In the genomic region with DNA sequence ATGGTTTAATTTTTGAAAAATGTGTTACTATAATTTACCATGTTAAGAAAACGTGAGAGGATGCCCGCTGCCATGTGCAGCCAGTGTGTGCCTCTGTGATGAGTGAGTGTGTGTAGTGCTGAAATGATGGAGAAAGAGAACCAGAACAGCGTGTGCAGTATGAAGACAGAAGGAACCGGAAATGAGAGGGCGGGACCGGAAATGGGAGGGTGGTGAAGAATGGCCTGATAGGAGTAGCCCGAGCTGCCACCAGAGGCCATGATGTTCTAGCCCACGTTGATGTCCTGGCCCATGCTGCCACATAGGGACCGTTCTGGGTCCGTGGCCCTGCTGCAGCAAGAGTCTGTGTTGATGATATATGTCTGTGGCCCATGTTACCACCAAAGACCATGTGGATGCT, we compare ENCODE assay signal across 24 mouse cellular contexts. TPM values are rescaled to one million over a fixed set of nuclear protein-coding genes. Genes with fewer than 3 reads are reported as not detected.
DNase-seq lines count a peak whose midpoint lies in the region; ATAC-seq and TF ChIP-seq lines count a peak whose summit lies in the region.
"Had no signal": no experiment of that assay in that cellular context is flagged by ENCODE, and none has a peak within 500 bp of the region (broad histone marks: within the 10 kb centered on the region; RNA-seq: fewer than 3 reads in every experiment).

No protein-coding gene starts in this region.

- DNase-seq in limb, embryonic 10.5 days (ENCODE audit: low spot score), result no peak
- DNase-seq in CH12.LX (ENCODE audit: extremely low read depth), result peak; percentile 9
- DNase-seq in R1 (ENCODE audit: low read depth, low spot score), result peak; percentile 77
- no peak for DNase-seq in embryo, embryonic 10.5 days (ENCODE audit: low spot score)
- DNase-seq in adrenal gland, adult 8-10 months, result no peak
- DNase-seq: adrenal gland, postnatal 14 days; B cell, adult 2 months; cerebellum, adult 11-12 months; cerebellum, adult 9-10 months; cerebellum, postnatal 25 days; gastrocnemius, postnatal 36 days; heart, postnatal 36 days had no signal

- dilution Hi-C loops in CH12.LX (cut with MboI; ENCODE audit: extremely low pct_ligation_motif_present, extremely low pct_unique_long_range_greater_than_20kb, low sequenced_read_pairs), result no loop called here

- H3K27ac ChIP-seq in limb, embryonic 12.5 days, result 0 out of 2 replicates have a peak overlapping the region, but pooled peaks have one; percentile 23
- H3K27ac ChIP-seq in limb, embryonic 10.5 days, result no peak overlapping the region
- no peak overlapping the region for H3K27ac ChIP-seq in CH12.LX (ENCODE audit: insufficient read depth, low read depth)
- H3K27ac ChIP-seq: forebrain, embryonic 15.5 days; hindbrain, embryonic 15.5 days had no signal

- peaks cover 38% of the 10 kb centered on the region for H3K4me1 ChIP-seq in limb, embryonic 12.5 days (replicated peaks)
- H3K4me1 ChIP-seq in limb, embryonic 10.5 days, result peaks cover 29% of the 10 kb centered on the region
- no peaks in the 10 kb centered on the region; a peak in 1 of 4 replicates for H3K4me1 ChIP-seq in CH12.LX (ENCODE audit: control insufficient read depth in 1 of 2, insufficient read depth in 2 of 2)
- H3K4me1 ChIP-seq: forebrain, embryonic 15.5 days had no signal

- TF ChIP-seq EP300 in CH12.LX (IDR thresholded peaks at IDR 0.05; ENCODE audit: low read length), result no peak

- 88% methylated on average over 10 of the region's 10 CpGs for WGBS in limb, embryonic 12.5 days
- 93% methylated on average over 10 of the region's 10 CpGs for WGBS in limb, embryonic 10.5 days

- no peaks in the 10 kb centered on the region for H3K27me3 ChIP-seq in limb, embryonic 12.5 days
- no peaks in the 10 kb centered on the region for H3K27me3 ChIP-seq in limb, embryonic 10.5 days (ENCODE audit: low read depth, poor library complexity, severe bottlenecking)
- no peaks in the 10 kb centered on the region for H3K27me3 ChIP-seq in CH12.LX (replicated peaks)
- H3K27me3 ChIP-seq: embryonic facial prominence, embryonic 12.5 days; forebrain, embryonic 15.5 days; heart, embryonic 13.5 days; hindbrain, embryonic 15.5 days; Patski had no signal

- no peak for TF ChIP-seq POLR2A in CH12.LX (IDR thresholded peaks at IDR 0.05; ENCODE audit: low read depth, low read length)

- H3K4me2 ChIP-seq in limb, embryonic 12.5 days, result no peak overlapping the region
- no peak overlapping the region for H3K4me2 ChIP-seq in CH12.LX (ENCODE audit: insufficient read depth, low read depth, poor library complexity, severe bottlenecking)
- H3K4me2 ChIP-seq: embryonic facial prominence, embryonic 12.5 days; forebrain, embryonic 15.5 days; hindbrain, embryonic 15.5 days had no signal

- no peak for ATAC-seq in limb, embryonic 12.5 days (ENCODE audit: insufficient number of reproducible peaks, insufficient read depth, low FRiP score, low TSS enrichment, low read depth)
- ATAC-seq: CD4-positive, CD25-positive, alpha-beta regulatory T cell, adult 4 months; forebrain, embryonic 15.5 days; Patski had no signal

- no peak for TF ChIP-seq RAD21 in CH12.LX (IDR thresholded peaks at IDR 0.05; ENCODE audit: low read depth, low read length)

- H3K36me3 ChIP-seq in limb, embryonic 12.5 days, result no peaks in the 10 kb centered on the region
- no peaks in the 10 kb centered on the region for H3K36me3 ChIP-seq in limb, embryonic 10.5 days
- H3K36me3 ChIP-seq in CH12.LX (replicated peaks in 1 of 2; ENCODE audit: control insufficient read depth in 1 of 2, insufficient read depth in 1 of 2, low read length in 1 of 2), result no peaks in the 10 kb centered on the region
- H3K36me3 ChIP-seq: embryonic facial prominence, embryonic 12.5 days; forebrain, embryonic 15.5 days; heart, embryonic 13.5 days; hindbrain, embryonic 15.5 days had no signal

- H3K4me3 ChIP-seq in limb, embryonic 12.5 days (replicated peaks), result no peak overlapping the region
- H3K4me3 ChIP-seq in limb, embryonic 10.5 days, result no peak overlapping the region
- no peak overlapping the region for H3K4me3 ChIP-seq in CH12.LX (replicated peaks in 1 of 3; ENCODE audit: low read depth in 2 of 3, low read length in 2 of 3, poor library complexity in 1 of 3)
- H3K4me3 ChIP-seq: embryonic facial prominence, embryonic 12.5 days; forebrain, embryonic 15.5 days; heart, embryonic 13.5 days; hindbrain, embryonic 15.5 days had no signal

- no peaks in the 10 kb centered on the region for H3K9me3 ChIP-seq in limb, embryonic 12.5 days
- no peaks in the 10 kb centered on the region; the same call in 1 of the 2 replicates for H3K9me3 ChIP-seq in limb, embryonic 10.5 days (replicated peaks)
- H3K9me3 ChIP-seq in CH12.LX (replicated peaks; ENCODE audit: low read length), result no peaks in the 10 kb centered on the region
- H3K9me3 ChIP-seq: embryonic facial prominence, embryonic 12.5 days; forebrain, embryonic 15.5 days; heart, embryonic 13.5 days; hindbrain, embryonic 15.5 days had no signal

- no peak for TF ChIP-seq CTCF in CH12.LX (conservative IDR thresholded peaks at IDR 0.05 in 1 of 2, IDR thresholded peaks at IDR 0.05 in 1 of 2; ENCODE audit: low read depth in 2 of 2, low read length in 2 of 2)

- no peaks in the 10 kb centered on the region for H3K79me2 ChIP-seq in CH12.LX (replicated peaks; ENCODE audit: control insufficient read depth, extremely low read depth, insufficient read depth, poor library complexity, severe bottlenecking)

- in situ Hi-C loops in CH12.LX (cut with MboI; ENCODE audit: low pct_ligation_motif_present, low pct_unique_long_range_greater_than_20kb, low sequenced_read_pairs), result no loop called here

- H3K9ac ChIP-seq in limb, embryonic 12.5 days (replicated peaks), result no peak overlapping the region
- H3K9ac ChIP-seq in CH12.LX (ENCODE audit: insufficient read depth, low read depth), result no peak overlapping the region
- H3K9ac ChIP-seq: embryonic facial prominence, embryonic 12.5 days; forebrain, embryonic 15.5 days; heart, embryonic 13.5 days; hindbrain, embryonic 15.5 days had no signal

TF ChIP-seq in CH12.LX, 34 proteins besides CTCF, POLR2A, EP300 and RAD21:
- TF ChIP-seq IRF4 (IDR thresholded peaks at IDR 0.05; ENCODE audit: low read depth, low read length) (no peak), USF1 (IDR thresholded peaks at IDR 0.05; ENCODE audit: low read depth, low read length) (no peak), CHD2 (IDR thresholded peaks at IDR 0.05; ENCODE audit: low read length) (no peak), MAZ (IDR thresholded peaks at IDR 0.05; ENCODE audit: low read depth, low read length) (no peak), E2F4 (IDR thresholded peaks at IDR 0.05; ENCODE audit: insufficient replicate concordance, low read depth, low read length) (no peak), PAX5 (IDR thresholded peaks at IDR 0.05; ENCODE audit: low read length) (no peak), UBTF (IDR thresholded peaks at IDR 0.05; ENCODE audit: low read depth, low read length) (no peak), JUND (conservative IDR thresholded peaks at IDR 0.05; ENCODE audit: low read depth, low read length) (no peak), TBP (conservative IDR thresholded peaks at IDR 0.05; ENCODE audit: low read depth, low read length) (no peak), JUN (IDR thresholded peaks at IDR 0.05; ENCODE audit: insufficient read depth, low read depth, low read length) (no peak), USF2 (conservative IDR thresholded peaks at IDR 0.05; ENCODE audit: low read depth, low read length) (no peak), GABPA (IDR thresholded peaks at IDR 0.05; ENCODE audit: insufficient replicate concordance, low read depth, low read length) (no peak), SMC3 (IDR thresholded peaks at IDR 0.05; ENCODE audit: low read depth, low read length) (no peak), ELF1 (IDR thresholded peaks at IDR 0.05; ENCODE audit: low read depth, low read length) (no peak), ZNF384 (IDR thresholded peaks at IDR 0.05; ENCODE audit: low read depth, low read length) (no peak), HCFC1 (IDR thresholded peaks at IDR 0.05; ENCODE audit: low read depth, low read length) (no peak), SIN3A (IDR thresholded peaks at IDR 0.05; ENCODE audit: low read length) (no peak), RCOR1 (conservative IDR thresholded peaks at IDR 0.05; ENCODE audit: low read depth, low read length) (no peak), ZC3H11A (IDR thresholded peaks at IDR 0.05; ENCODE audit: low read depth, low read length) (no peak)

RNA-seq across cellular contexts. Expression of gene Anapc15-ps, which starts 57.8 kb away (rescaled TPM):
- not detected in 2 replicates for polyA plus RNA-seq in limb, embryonic 12.5 days (2016; fragmentation: Nextera tagmentation; extraction: Ambion mirVana)
- polyA plus RNA-seq in limb, embryonic 10.5 days (2016; fragmentation: Nextera tagmentation; extraction: Ambion mirVana), result not detected in 2 replicates
- total RNA-seq in CH12.LX (2012; rRNA removed), result 0.63 TPM in 1 of 2 replicates, not detected in the other
- 2.8 and 5.3 TPM in 2 replicates for total RNA-seq in CH12.LX (2014; rRNA removed)
- polyA plus RNA-seq in CH12.LX (2012; ENCODE audit: insufficient read length, low read depth), result 1.1 TPM in 1 of 2 replicates, not detected in the other
- total RNA-seq in adrenal gland, adult 8-10 months (2022), result 1 to 10 TPM in 1 of 4 experiments, not detected in 3; 1.1 TPM
- total RNA-seq: adrenal gland, postnatal 14 days; gastrocnemius, adult 8-10 months; gastrocnemius, postnatal 36 days; heart, postnatal 36 days had no signal
- polyA plus RNA-seq: CD4-positive, CD25-positive, alpha-beta regulatory T cell, adult 4 months; cortical plate, adult 2 months; embryonic facial prominence, embryonic 12.5 days; forebrain, embryonic 11.5 days; forebrain, embryonic 15.5 days; heart, embryonic 13.5 days; heart, postnatal 0 days; hindbrain, embryonic 11.5 days; hindbrain, embryonic 15.5 days had no signal

Comparison
In these comparisons a context has a peak if more than half of its experiments do, and no peak if none do; other contexts are left out.
1. DNase-seq: peak in CH12.LX (single experiment) and R1 (single experiment); none in limb, embryonic 10.5 days (single experiment), embryo, embryonic 10.5 days (single experiment) and adrenal gland, adult 8-10 months (single experiment).